Mouse (Mus musculus) limb, embryonic 15.5 days (tissue): Measurements from ENCODE around the gene Rab11fip5. TPM values are rescaled to one million over a fixed set of nuclear protein-coding genes. Genes with fewer than 3 reads are reported as not detected.

Experiments
- ATAC-seq: fragments of 200-750 bp; cut with Nextera tagmentation; 2 replicates; pipeline ENCODE4 v1.8.0; 2017; ENCODE audit warnings: low read depth, moderate TSS enrichment; ENCODE audit not compliant: insufficient number of reproducible peaks, low FRiP score, low TSS enrichment
- H3K27ac ChIP-seq: fragments of 300-500 bp; sonication (generic); 2 replicates; pipeline ENCODE4 v1.5.1; 2015; ENCODE audit warnings: moderate library complexity, mild to moderate bottlenecking, inconsistent platforms
- H3K27me3 ChIP-seq: fragments of 300-500 bp; sonication (generic); 2 replicates; pipeline ENCODE4 v1.6.1; 2015; ENCODE audit warnings: inconsistent platforms
- H3K36me3 ChIP-seq: fragments of 300-500 bp; sonication (generic); 2 replicates; pipeline ENCODE4 v1.6.1; 2015; ENCODE audit warnings: inconsistent platforms
- H3K4me1 ChIP-seq: fragments of 300-500 bp; sonication (generic); 2 replicates; pipeline ENCODE4 v1.6.1; 2015; ENCODE audit warnings: inconsistent platforms
- H3K4me2 ChIP-seq: fragments of 300-500 bp; sonication (generic); 2 replicates; pipeline ENCODE4 v1.6.1; 2015; ENCODE audit warnings: mild to moderate bottlenecking, inconsistent platforms
- H3K4me3 ChIP-seq: fragments of 300-500 bp; sonication (generic); 2 replicates; pipeline ENCODE4 v1.5.1; 2015; ENCODE audit warnings: mild to moderate bottlenecking, inconsistent platforms
- H3K9ac ChIP-seq: fragments of 300-500 bp; sonication (generic); 2 replicates; pipeline ENCODE4 v1.6.1; 2015; ENCODE audit warnings: inconsistent platforms
- H3K9me3 ChIP-seq: fragments of 300-500 bp; sonication (generic); 2 replicates; pipeline ENCODE4 v1.6.1; 2016; ENCODE audit warnings: inconsistent platforms
- WGBS: fragments of 180-500 bp; shearing (Covaris S2); methylation state at CpG from one replicate; pipeline ENCODE4 v1.1.7; 2015; 5-methylcytosine and 5-hydroxymethylcytosine counted together
- microRNA-seq: library from miRNA; unstranded; fragments of <30 nt; microRNA quantifications from one replicate; pipeline ENCODE4, GENCODE M21; 2016
- polyA plus RNA-seq: library from polyadenylated mRNA; unstranded; fragments of >200 nt; fragmentation: Nextera tagmentation; extraction: Ambion mirVana; gene quantifications from 2 replicates; pipeline ENCODE4 v1.2.1, GENCODE M21; 2015

Rab11fip5 gene
- polyA plus RNA-seq, 1 experiment from 2014 or later: 21.7 TPM

DNA sequence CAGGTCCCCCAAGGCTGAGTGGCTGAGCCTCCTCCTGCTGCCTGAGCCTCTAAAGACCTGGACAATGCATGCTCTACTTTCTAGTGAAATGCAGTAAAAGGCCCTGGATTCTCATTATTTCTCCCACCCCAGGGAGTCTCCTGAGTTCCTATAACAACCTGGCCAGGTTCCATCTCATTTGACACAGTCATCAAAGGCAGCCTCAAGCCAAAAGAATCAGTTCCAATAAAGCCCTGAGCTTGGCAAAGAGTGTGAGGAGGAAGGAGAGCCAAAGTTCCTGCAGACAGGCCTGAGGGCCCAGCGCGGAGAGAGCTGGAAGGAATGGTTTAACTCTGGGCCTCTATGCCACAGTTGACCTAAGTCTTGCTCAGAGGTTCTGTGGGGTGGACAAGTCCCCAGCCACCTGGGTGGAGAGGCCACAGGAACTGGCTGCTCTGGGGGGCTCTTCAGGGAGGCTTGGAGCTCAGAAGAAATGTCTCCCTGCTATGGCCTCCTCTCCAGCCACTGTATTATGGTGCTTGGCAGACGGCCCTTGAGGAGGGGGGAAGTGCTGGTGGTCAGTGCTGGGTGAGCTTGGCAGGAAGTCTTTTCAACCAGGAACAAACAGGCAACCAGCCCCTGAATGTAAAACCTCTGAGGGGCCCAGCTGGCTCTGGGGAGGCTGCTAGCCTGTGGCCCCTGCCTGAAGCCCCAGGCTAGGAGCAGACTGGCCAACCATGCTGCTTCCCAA, 71.9 kb downstream of the Rab11fip5 start:
- no peak overlapping the region for H3K9ac ChIP-seq
- H3K9me3 ChIP-seq: no peaks in the 10 kb centered on the region
- H3K27ac ChIP-seq: peak overlapping the region; percentile 87
- H3K36me3 ChIP-seq: no peaks in the 10 kb centered on the region
- no peaks in the 10 kb centered on the region for H3K27me3 ChIP-seq
- no peak overlapping the region for H3K4me2 ChIP-seq
- peak; percentile 78 for ATAC-seq
- peaks cover 13% of the 10 kb centered on the region for H3K4me1 ChIP-seq
- 28% methylated on average over 3 of the region's 3 CpGs for WGBS
- H3K4me3 ChIP-seq: no peak overlapping the region

DNA sequence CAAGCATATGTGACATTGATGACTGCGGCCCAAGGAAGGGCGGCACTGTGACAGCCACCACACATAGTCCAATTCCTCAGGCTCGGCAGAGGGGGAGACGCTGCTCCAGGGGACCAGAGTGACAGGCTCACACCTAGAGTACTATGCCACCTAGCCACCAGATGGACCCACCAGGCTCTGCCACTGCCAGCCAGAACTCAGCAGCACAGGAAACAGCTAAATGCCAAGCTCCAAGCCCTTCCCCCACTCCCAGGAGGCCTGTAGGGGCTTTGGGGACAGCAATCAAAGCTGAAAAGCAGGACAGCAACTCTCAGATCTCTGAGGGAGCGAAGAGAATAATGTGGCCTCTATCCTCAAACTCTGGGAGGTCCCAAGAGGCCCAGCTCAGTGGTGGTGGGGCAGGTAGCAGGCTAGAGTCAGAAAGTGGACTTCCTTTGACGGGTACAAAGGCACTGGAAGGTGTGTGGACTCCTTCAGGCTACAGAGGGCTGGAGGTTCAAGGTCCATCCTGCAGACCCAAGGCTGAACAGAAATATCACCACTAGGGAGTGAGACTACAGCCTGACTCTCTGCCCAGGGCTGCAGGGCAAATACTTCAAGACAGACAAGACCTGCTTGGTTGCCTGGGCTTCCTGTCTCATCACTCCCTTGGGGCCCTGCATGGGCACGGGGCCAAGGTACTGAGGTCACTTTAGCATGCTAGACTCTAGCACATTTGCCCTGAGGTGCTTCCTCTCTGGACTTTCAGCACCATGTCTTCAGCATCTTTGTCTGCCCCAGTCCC, 78.9 kb downstream of the Rab11fip5 start:
- Histone ChIP-seq H3K9me3 (no peaks in the 10 kb centered on the region), H3K9ac (no peak overlapping the region), H3K4me3 (no peak overlapping the region), H3K27me3 (no peaks in the 10 kb centered on the region), H3K4me1 (peaks cover 13% of the 10 kb centered on the region), H3K27ac (no peak overlapping the region; the same call in 1 of the 2 replicates), H3K4me2 (no peak overlapping the region), H3K36me3 (no peaks in the 10 kb centered on the region)
- ATAC-seq: no peak
- 60% methylated on average over 7 of the region's 7 CpGs for WGBS

DNA sequence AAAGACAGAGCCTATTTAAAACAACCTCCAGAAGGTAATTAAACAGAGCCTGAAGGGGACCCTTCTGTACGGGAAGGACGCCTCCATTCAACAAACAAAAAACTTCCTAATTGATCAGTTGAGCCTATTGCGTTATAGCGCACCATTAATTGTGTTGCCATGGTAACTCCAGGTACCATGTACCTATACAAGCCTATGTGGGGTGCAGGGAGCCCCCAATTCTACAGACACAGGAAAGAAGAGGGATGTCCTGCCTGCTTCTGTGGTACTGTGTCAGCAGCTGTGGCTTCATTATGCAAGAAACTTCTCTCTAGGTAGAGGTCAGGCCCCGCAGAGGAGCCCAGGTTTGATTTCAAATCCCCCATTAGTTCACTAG, 80.4 kb downstream of the Rab11fip5 start:
- H3K4me1 ChIP-seq: peaks cover 13% of the 10 kb centered on the region
- H3K36me3 ChIP-seq: no peaks in the 10 kb centered on the region
- no peak overlapping the region for H3K9ac ChIP-seq
- H3K27ac ChIP-seq: no peak overlapping the region
- H3K9me3 ChIP-seq: no peaks in the 10 kb centered on the region
- ATAC-seq: no peak
- 51% methylated on average over 5 of the region's 5 CpGs for WGBS
- no peaks in the 10 kb centered on the region for H3K27me3 ChIP-seq
- H3K4me3 ChIP-seq: no peak overlapping the region
- H3K4me2 ChIP-seq: no peak overlapping the region

DNA sequence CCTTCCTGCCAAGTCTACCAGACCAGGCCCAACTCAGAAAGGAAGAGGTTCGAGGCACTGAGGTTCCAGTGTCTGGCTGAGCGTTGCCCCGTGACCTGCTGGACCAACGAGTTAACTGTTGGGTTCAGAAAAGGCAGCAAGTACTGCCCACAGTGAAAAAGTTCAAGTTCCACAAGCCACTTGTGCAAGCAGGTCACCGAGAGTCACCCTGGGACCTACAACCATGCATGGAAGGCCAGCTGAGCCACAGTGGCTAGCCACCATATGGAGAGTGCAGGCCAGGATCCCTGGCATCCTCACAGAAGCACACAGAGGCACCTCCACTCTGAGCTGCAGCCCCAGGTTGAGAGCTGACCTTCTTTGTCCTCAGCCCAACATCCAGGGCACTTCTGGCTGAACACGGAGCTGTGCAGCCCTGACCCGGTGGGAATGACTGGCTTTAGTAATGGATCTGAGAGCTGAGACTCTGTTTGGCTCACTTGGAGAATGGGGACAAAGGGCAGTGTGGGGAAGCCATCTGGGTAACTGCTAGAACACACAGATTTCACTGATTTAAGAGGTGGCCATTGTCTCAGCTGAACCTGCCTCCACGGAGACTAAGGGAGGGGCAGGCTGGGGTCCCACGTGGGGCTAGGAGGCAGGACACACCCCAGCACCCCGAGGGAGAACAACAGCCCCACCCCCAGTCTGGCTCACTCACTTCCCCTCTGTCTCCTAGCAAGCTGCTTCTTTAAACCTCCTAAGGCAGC, 81.0 kb downstream of the Rab11fip5 start:
- Histone ChIP-seq H3K4me1 (peaks cover 13% of the 10 kb centered on the region), H3K9ac (no peak overlapping the region), H3K36me3 (no peaks in the 10 kb centered on the region), H3K4me2 (no peak overlapping the region), H3K27ac (no peak overlapping the region), H3K4me3 (no peak overlapping the region), H3K9me3 (no peaks in the 10 kb centered on the region), H3K27me3 (no peaks in the 10 kb centered on the region)
- ATAC-seq: no peak
- 52% methylated on average over 10 of the region's 10 CpGs for WGBS

DNA sequence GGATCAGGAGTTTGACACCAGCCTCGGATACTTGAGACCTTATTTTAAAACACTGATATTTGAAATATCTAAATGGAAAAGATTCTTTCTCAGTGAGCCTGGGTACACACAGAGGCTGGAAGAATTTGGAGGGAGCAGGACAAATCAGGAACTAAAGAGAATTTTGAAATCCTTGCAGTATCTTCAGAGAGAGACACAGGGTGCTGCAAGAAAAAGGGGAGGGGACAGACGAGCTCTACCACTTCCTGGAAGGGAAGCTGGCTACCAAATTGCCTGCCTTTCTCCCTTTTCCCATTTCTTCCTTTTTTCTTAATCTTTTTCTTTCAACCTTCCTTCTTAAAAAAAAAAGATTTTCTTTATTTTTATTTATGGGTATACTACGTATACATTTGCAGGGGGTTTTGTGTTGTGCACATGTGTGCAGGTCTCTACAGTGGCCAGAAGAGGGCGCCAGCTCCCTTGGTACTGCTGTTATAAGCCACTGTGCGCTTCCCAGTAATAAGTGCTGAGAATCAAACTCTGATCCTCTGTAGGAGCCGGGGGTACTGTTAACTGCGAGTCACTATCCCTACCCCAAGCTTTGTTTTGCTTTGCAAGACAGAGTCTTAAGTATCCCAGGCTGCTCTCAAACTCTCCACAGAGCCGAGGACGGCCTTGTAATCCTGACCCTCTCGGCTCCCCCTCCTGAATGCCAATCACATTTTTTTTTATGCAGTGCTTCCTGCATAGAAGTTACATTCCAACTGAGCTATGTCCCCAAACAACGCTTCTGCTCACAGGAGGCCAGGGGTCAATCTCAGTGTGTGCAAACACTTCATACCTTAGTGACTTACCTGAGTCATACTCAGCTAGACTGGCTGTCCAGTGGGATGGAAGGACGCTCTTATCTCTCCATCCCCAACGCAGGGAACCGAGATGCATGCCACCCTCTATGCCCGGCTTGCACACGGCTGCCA, 83.3 kb downstream of the Rab11fip5 start:
- Histone ChIP-seq H3K27me3 (no peaks in the 10 kb centered on the region), H3K27ac (no peak overlapping the region), H3K36me3 (no peaks in the 10 kb centered on the region), H3K4me3 (no peak overlapping the region), H3K4me1 (peaks cover 14% of the 10 kb centered on the region), H3K9ac (no peak overlapping the region), H3K9me3 (no peaks in the 10 kb centered on the region), H3K4me2 (no peak overlapping the region)
- WGBS: 89% methylated on average over 16 of the region's 16 CpGs
- no peak for ATAC-seq

DNA sequence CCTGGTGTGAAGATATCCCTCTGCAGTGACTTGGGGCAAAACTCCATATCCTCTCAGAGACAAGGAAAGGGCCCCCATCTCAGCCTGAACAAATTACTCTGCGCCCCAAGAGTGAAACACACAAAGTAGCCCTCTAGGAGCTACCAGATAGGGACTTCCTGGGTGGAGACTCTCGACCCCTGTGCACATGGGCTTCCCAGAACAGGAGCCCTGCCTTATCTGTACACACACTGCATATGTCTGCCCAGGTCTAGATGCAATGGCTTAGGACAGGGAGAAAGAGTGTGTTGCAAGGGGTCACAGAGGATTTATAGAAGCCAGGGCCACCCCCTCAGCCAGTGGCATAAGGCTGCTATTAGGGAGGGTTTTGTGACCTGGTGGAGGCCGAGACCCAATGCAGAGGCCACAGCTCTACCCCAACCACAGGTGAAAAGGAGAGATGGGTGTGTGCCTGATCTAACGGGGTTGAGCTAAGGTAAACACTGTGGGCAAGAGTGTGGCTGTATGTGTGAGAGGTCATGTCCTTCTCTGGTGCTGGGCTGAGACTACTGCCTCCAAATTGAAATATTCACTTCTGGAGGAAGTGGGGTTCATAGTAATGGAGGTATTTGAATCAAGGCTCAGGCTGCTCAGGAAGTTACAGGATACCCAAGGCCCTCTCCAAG, 86.1 kb downstream of the Rab11fip5 start:
- WGBS: 77% methylated on average over 4 of the region's 4 CpGs
- ATAC-seq: no peak
- H3K9me3 ChIP-seq: no peaks in the 10 kb centered on the region

DNA sequence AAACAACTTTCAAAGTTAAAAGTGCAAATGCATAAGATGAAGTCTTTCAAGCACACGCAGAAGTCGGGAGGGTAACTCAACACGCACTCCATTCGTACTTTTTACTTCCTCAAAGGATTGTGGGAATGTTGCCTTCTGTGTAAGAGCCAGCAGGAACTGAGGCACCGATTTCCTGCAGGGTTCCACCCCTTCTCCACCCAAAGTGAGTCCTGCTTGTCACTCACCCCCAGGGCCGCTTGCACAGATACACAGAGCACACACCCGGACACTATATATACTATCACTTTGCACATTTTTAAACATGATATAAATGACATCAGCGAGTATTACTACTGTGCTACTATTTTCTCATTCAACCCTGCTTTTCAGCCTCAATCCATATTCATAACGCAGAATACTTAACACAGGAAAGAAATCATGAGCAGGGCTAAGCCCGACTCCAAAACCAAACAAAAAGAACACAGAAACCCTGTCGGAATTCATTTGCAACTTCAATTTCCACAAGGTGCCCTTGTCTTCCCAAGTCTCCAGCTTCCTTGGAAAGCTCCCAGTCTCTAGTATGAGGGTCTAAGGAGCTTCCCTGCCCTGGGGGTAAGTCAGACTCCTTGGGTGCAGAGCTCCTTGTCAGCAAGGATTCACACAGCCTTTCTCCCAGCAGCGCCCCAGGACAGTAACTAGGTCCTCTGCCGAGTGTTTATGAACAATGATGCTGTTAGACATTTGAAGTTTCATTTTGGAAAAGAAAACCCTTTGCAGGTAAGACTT, 88.0 kb downstream of the Rab11fip5 start:
- Histone ChIP-seq H3K9ac (no peak overlapping the region), H3K27ac (no peak overlapping the region), H3K4me1 (0 out of 2 replicates have a peak, but pooled peaks cover 2% of the 10 kb centered on the region), H3K4me3 (no peak overlapping the region), H3K9me3 (no peaks in the 10 kb centered on the region), H3K36me3 (no peaks in the 10 kb centered on the region), H3K4me2 (no peak overlapping the region), H3K27me3 (no peaks in the 10 kb centered on the region)
- 76% methylated on average over 13 of the region's 13 CpGs for WGBS
- no peak for ATAC-seq

More for the DNA sequence above, 86.1 kb downstream of the Rab11fip5 start:
- H3K4me3 ChIP-seq: no peak overlapping the region
- no peak overlapping the region for H3K27ac ChIP-seq
- H3K36me3 ChIP-seq: no peaks in the 10 kb centered on the region
- H3K27me3 ChIP-seq: no peaks in the 10 kb centered on the region
- H3K9ac ChIP-seq: no peak overlapping the region
- 0 out of 2 replicates have a peak, but pooled peaks cover 2% of the 10 kb centered on the region for H3K4me1 ChIP-seq
- no peak overlapping the region for H3K4me2 ChIP-seq

Small RNA genes lying within 50 kb of the gene (microRNA-seq; reads per million reads assigned to microRNA genes)
- gene Mir705: not detected

Other genes with a start within 250 kb of the Rab11fip5 start
- 38.4 and 47.1 TPM in 2 replicates for gene Spr, start 236.9 kb downstream of the Rab11fip5 start, polyA plus RNA-seq
- 0.20 TPM in 1 of 2 replicates, not detected in the other for gene Emx1, start 187.2 kb downstream of the Rab11fip5 start, polyA plus RNA-seq
- 6.3 and 7.1 TPM in 2 replicates for gene Sfxn5, start 41.2 kb downstream of the Rab11fip5 start, polyA plus RNA-seq
- gene Noto, start 49.3 kb upstream of the Rab11fip5 start, polyA plus RNA-seq: not detected in 2 replicates
- gene Smyd5, start 57.4 kb upstream of the Rab11fip5 start, polyA plus RNA-seq: 48.8 and 50.3 TPM in 2 replicates
- 407 and 425 TPM in 2 replicates for gene Cct7, start 76.9 kb upstream of the Rab11fip5 start, polyA plus RNA-seq
- gene Pradc1, start 77.3 kb upstream of the Rab11fip5 start, polyA plus RNA-seq: 37.2 and 38.3 TPM in 2 replicates
- gene Fbxo41, start 128.4 kb upstream of the Rab11fip5 start, polyA plus RNA-seq: 0.29 and 0.30 TPM in 2 replicates
- gene Egr4, start 139.0 kb upstream of the Rab11fip5 start, polyA plus RNA-seq: not detected in 2 replicates
- gene Alms1, start 212.9 kb upstream of the Rab11fip5 start, polyA plus RNA-seq: 2.7 and 4.3 TPM in 2 replicates